Mouse (Mus musculus) v-Abl transformed pro-B cells (cell line): Measurements from ENCODE around the gene Vsx1.

ENCODE experiments used
- in situ Hi-C, 2 experiments: fragments of 400-800 bp; cut with MboI; formaldehyde crosslinking; loops; one replicate each; pipeline ENCODE4 v1.15.1; 2025; ENCODE audit not compliant: unreplicated experiment in 2 of 2

Vsx1 gene

GRCm38 (mm10) chr2:150689223-150689800 is at the start of gene Vsx1:
Vsx1 (minus strand) TSS chr2:150689360.
- in situ Hi-C loops: loop anchor here (10.0 to 25.0 kb wide), 4 partner anchors 598 to 1175 kb away; no protein-coding TSS in a partner anchor

GRCm38 (mm10) chr2:150737881-150738280 is 48.7 kb upstream of the Vsx1 start:
- in situ Hi-C loops: no loop called here

GRCm38 (mm10) chr2:150735756-150736576 is 46.8 kb upstream of the Vsx1 start:
- in situ Hi-C loops: no loop called here

DNA sequence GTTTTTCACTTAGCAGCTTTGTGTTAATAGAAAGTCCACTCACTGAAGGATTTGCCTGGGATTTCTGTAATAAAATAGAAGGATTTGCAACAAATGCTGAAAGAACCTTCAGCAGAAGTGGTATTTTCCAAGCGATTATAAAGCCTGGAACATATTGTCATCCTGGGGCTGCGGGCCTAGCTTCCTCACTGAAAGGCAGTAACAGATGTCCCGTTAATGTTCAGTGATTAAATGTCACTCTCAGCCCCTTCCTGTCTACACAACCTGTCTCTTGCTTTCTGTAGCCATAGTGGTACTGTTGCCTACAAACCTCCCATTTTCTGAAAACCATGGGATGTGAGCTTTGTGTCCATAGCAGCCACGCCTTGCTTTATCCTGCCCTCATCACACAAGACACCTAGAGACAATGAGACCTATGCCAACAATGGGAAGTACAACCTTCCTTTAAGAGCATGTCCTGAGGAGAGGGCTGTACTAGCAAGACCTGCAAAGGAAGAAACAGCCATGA is 23.1 kb upstream of the Vsx1 start:
- in situ Hi-C loops: no loop called here

- in situ Hi-C loops: loop anchor here (25.0 kb wide), 3 partner anchors 596 to 1171 kb away; no protein-coding TSS in a partner anchor
These were observed 2.5 kb upstream of the Vsx1 start for GRCm38 (mm10) chr2:150691481-150692170.

- in situ Hi-C loops: loop anchor here (25.0 kb wide), 3 partner anchors 597 to 1172 kb away; no protein-coding TSS in a partner anchor
These were observed 1.1 kb upstream of the Vsx1 start for GRCm38 (mm10) chr2:150690216-150690615.

DNA sequence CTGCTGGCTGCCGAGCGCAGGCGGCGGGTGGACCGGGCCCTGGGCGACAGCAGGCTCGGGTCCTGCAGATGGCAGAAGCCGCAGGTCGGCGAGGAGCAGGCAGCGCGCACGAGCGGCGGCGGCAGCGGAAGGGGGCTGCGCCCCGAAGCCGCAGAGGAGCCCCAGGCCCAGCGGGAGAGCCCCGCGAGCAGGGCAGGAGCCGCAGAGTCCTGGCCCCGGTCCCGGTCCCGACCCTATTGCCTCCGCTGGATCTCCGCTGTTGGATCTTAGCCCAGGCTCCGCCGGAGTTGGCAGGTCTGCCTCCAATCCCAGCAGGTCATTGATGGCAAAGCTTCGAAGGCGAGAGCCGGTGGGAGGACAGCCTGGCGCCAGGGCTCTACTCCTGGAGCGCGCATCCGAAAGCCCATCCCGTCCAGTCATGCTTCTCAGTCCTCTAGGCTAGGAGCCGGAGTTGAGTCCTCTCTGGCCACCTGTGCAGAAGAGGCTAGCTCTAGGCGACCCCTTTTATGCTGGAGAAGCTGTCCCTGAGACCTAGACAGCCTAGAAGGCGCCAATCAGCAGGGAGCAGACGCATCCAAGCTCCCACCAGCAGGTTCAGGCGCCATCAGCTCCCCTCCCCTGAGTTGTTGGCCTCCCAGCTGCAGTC is 496 bp downstream of the Vsx1 start:
- in situ Hi-C loops: loop anchor here (10.0 to 25.0 kb wide), 4 partner anchors 599 to 1176 kb away; no protein-coding TSS in a partner anchor

DNA sequence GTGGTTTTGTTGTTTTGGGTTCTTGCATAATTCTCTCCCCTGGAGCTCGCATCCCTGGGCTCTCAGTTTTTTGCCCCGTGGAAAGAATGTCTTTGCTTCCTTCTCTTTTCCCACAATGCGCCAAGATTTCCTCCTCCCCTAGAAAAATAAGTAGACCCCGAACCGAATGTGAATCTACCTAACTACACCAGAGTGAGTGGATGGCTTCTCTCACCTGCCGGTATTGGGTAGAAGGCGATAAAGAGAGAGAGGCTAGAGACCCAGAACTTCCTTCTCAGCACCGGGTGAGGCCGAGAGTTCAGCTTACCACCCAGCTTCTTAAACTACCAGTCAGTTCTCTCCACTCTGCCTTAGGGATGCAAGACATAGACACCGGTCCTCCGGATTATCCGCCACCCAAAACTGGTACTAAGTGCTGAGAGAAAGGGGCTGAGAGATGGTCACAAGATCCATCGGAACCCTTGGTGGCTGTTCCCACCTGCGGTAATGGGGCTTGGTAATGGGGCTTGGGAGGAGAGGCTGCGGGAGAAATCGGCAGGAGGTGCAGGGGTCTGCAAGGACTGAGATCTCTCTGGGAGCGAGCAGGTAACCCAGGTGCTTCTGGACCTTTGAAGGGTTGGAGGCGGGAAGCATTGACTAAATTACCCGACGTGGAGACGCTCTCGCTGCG is 1.2 kb downstream of the Vsx1 start:
- in situ Hi-C loops: loop anchor here (10.0 to 25.0 kb wide), 4 partner anchors 599 to 1177 kb away; no protein-coding TSS in a partner anchor

- in situ Hi-C loops: loop anchor here (10.0 to 25.0 kb wide), 4 partner anchors 602 to 1179 kb away; no protein-coding TSS in a partner anchor
These were observed 3.8 kb downstream of the Vsx1 start for GRCm38 (mm10) chr2:150685389-150685788.

DNA sequence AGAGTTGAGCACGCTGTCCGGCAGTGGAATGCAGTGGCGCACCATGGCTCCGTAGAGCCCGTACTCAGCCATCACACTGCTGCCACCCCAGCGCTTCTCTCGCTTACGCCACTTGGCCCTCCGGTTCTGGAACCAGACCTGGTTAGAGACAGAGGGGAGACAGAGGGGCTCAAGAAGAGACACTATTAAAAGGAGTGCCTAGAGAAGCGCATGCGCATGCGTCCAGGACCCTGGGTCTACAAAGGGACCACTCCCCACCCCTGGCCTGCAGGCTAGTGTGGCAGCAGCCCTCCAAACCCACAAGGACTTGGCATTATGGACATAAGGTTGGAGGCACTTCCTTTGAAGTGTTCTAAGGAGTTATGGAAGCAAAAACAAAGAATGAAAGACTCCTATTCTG is 4.7 kb downstream of the Vsx1 start:
- in situ Hi-C loops: loop anchor here (10.0 to 25.0 kb wide), 4 partner anchors 603 to 1180 kb away; no protein-coding TSS in a partner anchor

GRCm38 (mm10) chr2:150681581-150681980 is 7.6 kb downstream of the Vsx1 start:
- in situ Hi-C loops: loop anchor here (10.0 to 25.0 kb wide), 4 partner anchors 606 to 1183 kb away; no protein-coding TSS in a partner anchor

DNA sequence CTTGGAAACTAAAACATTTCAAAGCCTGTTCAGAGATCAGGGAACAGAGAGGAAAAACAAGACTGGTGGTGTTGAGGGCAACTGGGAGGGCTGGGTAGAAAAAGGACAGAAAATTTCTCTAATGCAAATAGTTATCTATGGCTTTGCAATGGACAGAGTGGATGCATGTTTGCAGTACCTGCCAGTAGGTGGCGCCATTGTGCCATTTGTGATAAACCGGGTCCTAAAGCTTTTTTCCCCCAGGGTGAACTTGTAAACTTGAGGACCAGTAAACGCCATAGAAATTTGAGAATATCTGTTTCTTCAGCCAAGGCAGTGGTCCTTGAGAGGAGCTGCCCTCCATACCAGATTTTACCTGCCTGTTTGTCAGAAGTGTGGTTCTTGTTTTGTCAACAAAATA is 10.8 kb downstream of the Vsx1 start:
- in situ Hi-C loops: loop anchor here (5.0 to 25.0 kb wide), 15 partner anchors 69 to 1686 kb away; partner anchors contain the start of genes Entpd6 (in 2 of the 2), Nsfl1c (in 2 of the 2), Abhd12 (in 1 of the 2) and Gins1 (in 1 of the 2)

GRCm38 (mm10) chr2:150675525-150675924 is 13.6 kb downstream of the Vsx1 start:
- in situ Hi-C loops: loop anchor here (5.0 to 25.0 kb wide), 15 partner anchors 72 to 1689 kb away; partner anchors contain the start of genes Entpd6 (in 2 of the 2), Nsfl1c (in 2 of the 2), Abhd12 (in 1 of the 2) and Gins1 (in 1 of the 2)

GRCm38 (mm10) chr2:150674900-150675299 is 14.3 kb downstream of the Vsx1 start:
- in situ Hi-C loops: loop anchor here (5.0 to 25.0 kb wide), 22 partner anchors 63 to 1690 kb away; partner anchors contain the start of genes Entpd6 (in 2 of the 2), Gins1 (in 2 of the 2), Nsfl1c (in 2 of the 2) and Abhd12 (in 1 of the 2)

- in situ Hi-C loops: loop anchor here (5.0 to 25.0 kb wide), 14 partner anchors 62 to 1691 kb away; partner anchors contain the start of genes Gins1 (in 2 of the 2), Abhd12 (in 1 of the 2), Apmap (in 1 of the 2) and Fam110a (in 1 of the 2)
These were observed 15.2 kb downstream of the Vsx1 start for GRCm38 (mm10) chr2:150673929-150674328.

- in situ Hi-C loops: loop anchor here (5.0 to 25.0 kb wide), 14 partner anchors 59 to 1693 kb away; partner anchors contain the start of genes Gins1 (in 2 of the 2), Abhd12 (in 1 of the 2), Apmap (in 1 of the 2) and Fam110a (in 1 of the 2)
These were observed 17.4 kb downstream of the Vsx1 start for GRCm38 (mm10) chr2:150671609-150672290.

DNA sequence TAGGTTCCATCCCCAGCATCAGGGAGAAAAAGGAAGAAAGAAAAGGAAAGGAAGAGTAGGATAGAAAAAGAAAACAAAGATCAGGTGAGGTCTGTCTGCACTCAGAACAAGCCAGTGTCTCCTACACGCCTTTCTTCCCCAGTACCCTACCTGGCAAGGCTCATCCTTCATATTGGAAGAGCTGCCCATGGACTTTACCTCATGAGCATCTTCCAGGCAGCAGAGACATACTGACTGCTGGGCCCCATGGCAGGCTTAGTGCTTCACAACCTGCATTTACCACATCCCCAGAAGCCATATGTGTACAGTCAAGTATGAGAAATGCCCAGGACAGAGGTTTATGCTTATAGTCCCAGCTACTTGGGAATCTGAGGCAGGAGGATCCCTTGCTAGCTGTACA is 18.2 kb downstream of the Vsx1 start:
- in situ Hi-C loops: loop anchor here (5.0 to 25.0 kb wide), 14 partner anchors 59 to 1694 kb away; partner anchors contain the start of genes Gins1 (in 2 of the 2), Abhd12 (in 1 of the 2), Apmap (in 1 of the 2) and Fam110a (in 1 of the 2)
